Mouse (Mus musculus): ENCODE data around the gene Zbtb44.

Zbtb44 gene

GRCm38 (mm10) chr9:31117488-31117887, 87.0 kb downstream of the Zbtb44 start:
- DNase-seq: no peak

- DNase-seq: no peak
Measured at GRCm38 (mm10) chr9:31118520-31119298, 88.3 kb downstream of the Zbtb44 start.

DNA sequence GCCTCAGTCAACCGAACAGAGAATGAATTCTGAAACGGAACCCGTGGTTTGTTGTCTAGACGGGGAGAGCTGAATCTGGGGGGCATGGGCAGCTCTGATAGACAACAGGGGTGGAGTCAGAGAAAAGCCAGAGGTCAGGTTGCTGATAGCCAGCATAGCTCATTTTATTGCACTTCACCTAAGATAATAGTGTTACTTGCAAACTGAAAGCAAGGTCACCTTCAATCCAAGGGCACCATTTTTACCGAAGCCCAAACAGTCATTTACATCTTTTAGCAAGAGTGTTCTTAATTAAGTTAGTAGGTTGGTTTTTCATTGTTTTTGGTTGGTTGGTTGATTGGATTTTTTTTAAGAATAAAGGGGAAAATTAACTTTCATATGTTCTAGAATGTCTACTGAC, 89.0 kb downstream of the Zbtb44 start:
- DNase-seq: no peak

DNA sequence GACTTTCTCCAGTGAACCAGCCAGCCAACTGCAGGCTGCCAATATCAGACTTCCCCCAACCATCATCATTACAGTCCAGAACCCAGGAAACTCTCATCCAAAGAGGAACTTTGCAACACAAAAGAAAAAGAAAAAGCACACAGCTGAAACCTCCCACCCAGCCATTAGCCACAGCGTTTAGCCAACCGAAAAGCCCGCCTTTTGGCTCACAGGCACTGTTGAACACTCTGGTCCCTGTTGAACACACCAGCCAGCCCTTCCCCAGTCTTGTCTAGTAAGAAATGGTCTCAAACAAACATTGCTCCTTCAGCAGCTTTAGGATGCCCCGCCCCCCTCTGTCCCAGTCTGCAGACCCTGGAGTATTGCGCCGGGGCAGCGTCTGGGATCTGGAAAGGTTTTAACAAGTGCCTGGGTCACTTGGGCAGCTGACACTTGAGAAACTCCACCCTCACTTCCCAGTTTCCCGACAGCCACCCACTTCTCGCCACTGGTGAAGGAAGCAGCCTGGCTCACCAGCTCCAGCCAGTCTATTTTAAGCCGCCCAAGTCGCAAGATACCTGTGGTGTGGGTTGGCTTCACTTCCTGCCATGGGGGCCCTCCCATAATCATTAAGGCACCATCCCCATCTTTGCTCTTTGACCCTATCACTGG, 89.6 kb downstream of the Zbtb44 start:
- DNase-seq: peak; percentile 18

- no peak for DNase-seq
Measured at GRCm38 (mm10) chr9:31120533-31120915, 90.1 kb downstream of the Zbtb44 start.

GRCm38 (mm10) chr9:31122464-31123030, 92.1 kb downstream of the Zbtb44 start:
- DNase-seq: no peak
